Mouse (Mus musculus): ENCODE data around the gene Vwa2.

Gene Vwa2

GRCm38 (mm10) chr19:56908472-56909270, 34.6 kb downstream of the Vwa2 start:
- no peak for DNase-seq (ENCODE audit: low spot score)

GRCm38 (mm10) chr19:56910561-56910960, 36.5 kb downstream of the Vwa2 start:
- DNase-seq (ENCODE audit: low spot score) = no peak

DNA sequence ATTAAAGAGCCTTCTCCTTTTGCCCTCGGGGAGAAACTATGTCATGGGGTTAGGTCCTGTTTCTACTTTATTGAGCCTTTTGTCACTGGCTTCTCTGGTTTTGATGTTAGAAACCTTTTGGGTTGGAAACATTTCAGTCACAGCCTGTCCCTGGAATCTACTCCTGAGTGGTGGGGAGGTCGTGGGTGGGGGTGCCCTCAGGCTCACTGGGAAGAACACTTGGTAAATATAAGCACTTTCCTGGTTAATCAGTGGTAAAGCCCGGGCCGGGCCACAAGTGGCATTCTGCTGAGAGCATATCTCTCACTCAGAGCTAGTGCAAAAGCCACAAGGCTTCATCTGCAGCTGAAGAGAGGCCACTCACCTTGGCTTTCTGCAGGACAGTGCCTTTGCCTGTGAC, 39.7 kb downstream of the Vwa2 start:
- DNase-seq (ENCODE audit: low spot score) = no peak

- DNase-seq (ENCODE audit: low spot score) = no peak
Observed at GRCm38 (mm10) chr19:56914658-56915057, 40.6 kb downstream of the Vwa2 start.

- peak; percentile 87 for DNase-seq (ENCODE audit: low spot score)
Observed at GRCm38 (mm10) chr19:56915084-56915483, 41.0 kb downstream of the Vwa2 start.

DNA sequence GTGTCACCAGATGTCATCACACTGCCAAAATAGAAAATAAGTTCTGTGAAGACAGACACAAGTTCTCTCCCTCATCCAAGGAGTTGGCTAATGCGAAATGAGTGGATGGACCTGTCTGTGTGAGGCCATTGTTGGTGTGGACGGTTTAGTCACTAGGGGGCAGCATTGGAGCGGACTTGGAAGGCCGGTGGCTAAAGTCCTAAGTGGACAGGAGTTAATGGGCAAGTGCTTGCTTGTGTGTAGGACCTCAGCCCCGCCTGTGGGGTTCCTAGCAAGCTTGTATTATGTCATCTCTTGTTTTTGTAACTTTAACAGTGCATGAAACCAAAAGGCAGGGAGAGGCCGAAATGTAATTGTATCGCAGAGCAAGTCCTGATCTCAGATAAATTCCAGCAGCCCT, 45.6 kb downstream of the Vwa2 start:
- DNase-seq (ENCODE audit: low spot score) = peak; percentile 92

GRCm38 (mm10) chr19:56920232-56920631, 46.2 kb downstream of the Vwa2 start:
- DNase-seq (ENCODE audit: low spot score) = no peak

- DNase-seq (ENCODE audit: low spot score) = no peak
Observed at GRCm38 (mm10) chr19:56921744-56922143, 47.7 kb downstream of the Vwa2 start.

GRCm38 (mm10) chr19:56929392-56929791, 55.3 kb downstream of the Vwa2 start:
- no peak for DNase-seq (ENCODE audit: low spot score)

GRCm38 (mm10) chr19:56930029-56930428, 56.0 kb downstream of the Vwa2 start:
- DNase-seq (ENCODE audit: low spot score) = no peak

GRCm38 (mm10) chr19:56933800-56934199, 59.8 kb downstream of the Vwa2 start:
- no peak for DNase-seq (ENCODE audit: low spot score)

DNA sequence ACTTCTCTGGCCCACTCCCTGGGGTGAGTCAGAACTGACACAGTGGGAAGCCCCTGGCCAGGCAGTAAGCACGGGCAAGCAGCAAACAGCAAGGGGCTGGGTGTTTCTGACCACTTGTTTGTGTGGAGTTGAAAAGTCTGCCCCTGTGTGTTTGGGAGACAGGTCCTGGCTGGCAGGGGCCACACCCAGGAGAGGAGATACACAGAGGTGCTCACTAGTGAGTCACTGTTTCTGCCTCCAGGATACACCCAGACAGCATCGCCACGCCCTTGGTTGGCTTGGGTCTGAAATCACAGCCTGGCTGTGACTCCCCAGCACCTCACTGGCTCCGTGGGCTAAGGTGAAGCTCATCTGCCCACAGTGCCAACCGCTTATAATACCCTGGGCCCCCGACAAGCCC, 61.1 kb downstream of the Vwa2 start:
- no peak for DNase-seq (ENCODE audit: low spot score)

DNA sequence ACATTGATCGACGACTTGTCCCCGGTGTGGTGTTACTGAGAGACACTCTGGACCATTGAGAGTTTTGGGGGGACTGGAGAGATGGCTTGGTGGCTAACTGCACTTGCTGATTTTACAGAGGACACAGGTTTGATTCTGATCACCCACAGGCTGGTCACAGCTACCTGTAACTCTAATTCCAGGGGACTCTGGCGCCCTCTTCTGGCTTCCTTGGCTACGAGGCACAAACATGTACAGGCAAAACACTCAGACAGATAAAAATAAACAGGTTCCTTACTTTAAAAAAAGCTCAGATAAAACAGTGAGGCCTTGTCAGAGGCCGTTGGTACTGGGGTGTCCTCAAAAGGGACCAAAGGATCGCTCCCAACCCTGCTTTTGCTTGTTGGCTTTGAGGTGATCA, 61.7 kb downstream of the Vwa2 start:
- no peak for DNase-seq (ENCODE audit: low spot score)

DNA sequence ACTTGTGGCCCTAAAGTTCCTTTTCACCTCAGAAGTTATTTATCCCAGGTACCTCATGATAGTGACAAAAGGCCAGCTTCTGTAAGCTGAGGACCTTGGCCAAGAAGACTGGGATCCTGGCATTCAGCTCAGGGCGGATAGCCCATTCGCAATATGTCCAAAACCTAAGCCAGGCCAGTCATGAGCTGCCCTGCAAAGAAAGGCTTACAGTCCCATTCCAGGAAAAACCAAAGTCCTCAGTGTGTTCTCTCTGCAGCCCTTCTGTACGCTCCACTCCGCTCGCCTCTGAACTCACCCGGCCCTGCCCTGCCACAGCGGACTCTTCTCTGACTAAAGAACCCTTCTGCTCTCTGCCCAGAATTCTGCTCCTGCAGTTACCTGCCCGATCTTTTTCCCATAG, 62.2 kb downstream of the Vwa2 start:
- DNase-seq (ENCODE audit: low spot score) = no peak

- DNase-seq (ENCODE audit: low spot score) = no peak
Observed at GRCm38 (mm10) chr19:56937911-56938310, 63.9 kb downstream of the Vwa2 start.

DNA sequence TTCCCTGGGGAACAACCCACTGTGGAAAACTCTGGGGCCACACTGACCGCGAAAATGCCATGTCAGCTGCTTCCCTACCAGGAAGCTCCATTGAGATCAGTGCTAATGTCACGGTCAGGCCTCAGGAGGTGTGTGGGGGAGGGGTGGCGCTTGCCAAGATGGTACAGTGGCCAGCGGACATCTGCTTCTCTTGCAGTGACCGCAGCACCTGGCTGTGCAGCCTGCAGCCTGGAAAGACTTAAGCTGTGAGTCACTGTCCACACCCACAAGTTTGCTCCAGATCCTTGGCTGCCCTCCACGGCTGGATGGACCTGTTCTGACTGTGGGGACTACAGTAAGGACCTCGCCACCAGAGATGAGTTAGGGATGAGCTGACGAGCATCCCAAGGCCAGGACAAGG, 65.8 kb downstream of the Vwa2 start:
- DNase-seq (ENCODE audit: low spot score) = no peak

- no peak for DNase-seq (ENCODE audit: low spot score)
Observed at GRCm38 (mm10) chr19:56940507-56940906, 66.5 kb downstream of the Vwa2 start.

GRCm38 (mm10) chr19:56942216-56942615, 68.2 kb downstream of the Vwa2 start:
- no peak for DNase-seq (ENCODE audit: low spot score)

- no peak for DNase-seq (ENCODE audit: low spot score)
Observed at GRCm38 (mm10) chr19:56944211-56944610, 70.2 kb downstream of the Vwa2 start.

GRCm38 (mm10) chr19:56944826-56945225, 70.8 kb downstream of the Vwa2 start:
- no peak for DNase-seq (ENCODE audit: low spot score)

DNA sequence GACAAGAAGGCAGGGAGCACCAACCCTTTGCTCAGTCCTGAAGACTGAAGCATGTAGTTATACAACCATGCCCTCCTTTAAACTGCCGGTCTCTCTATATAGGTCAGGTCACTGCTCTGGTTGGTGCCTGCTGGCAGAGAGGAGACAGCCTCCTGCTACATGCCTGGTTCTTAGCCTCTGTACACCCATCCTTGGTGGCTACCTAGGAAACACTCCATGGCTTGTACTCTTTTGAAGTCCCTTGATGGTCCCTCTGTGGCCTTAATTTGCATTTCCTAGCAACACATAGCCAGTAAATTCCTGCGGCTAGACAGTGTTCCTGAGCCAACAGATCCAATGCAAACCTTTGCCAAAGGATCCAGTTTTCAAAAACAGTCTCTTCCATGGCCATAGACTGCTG, 71.6 kb downstream of the Vwa2 start:
- no peak for DNase-seq (ENCODE audit: low spot score)

DNA sequence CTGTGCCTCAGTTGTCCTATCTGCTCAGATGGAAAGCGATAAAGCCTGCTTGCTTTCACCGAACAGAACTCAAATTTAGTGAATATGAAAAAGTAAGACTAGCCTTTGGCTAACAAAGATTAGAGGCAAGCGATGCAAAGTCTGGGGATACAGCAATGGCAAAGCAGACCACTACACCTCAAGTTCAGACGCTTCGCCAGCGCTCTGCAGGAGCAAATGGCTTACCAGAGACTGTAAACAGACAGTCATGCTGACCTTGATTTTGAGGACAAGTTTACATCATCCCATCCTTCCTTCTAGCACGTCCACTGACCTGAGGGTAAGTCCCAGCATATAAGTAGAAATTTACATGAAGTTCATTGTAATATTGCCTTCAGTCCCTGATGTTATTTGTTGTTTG, 72.2 kb downstream of the Vwa2 start:
- DNase-seq (ENCODE audit: low spot score) = no peak

- DNase-seq (ENCODE audit: low spot score) = no peak
Observed at GRCm38 (mm10) chr19:56946727-56947126, 72.7 kb downstream of the Vwa2 start.

DNA sequence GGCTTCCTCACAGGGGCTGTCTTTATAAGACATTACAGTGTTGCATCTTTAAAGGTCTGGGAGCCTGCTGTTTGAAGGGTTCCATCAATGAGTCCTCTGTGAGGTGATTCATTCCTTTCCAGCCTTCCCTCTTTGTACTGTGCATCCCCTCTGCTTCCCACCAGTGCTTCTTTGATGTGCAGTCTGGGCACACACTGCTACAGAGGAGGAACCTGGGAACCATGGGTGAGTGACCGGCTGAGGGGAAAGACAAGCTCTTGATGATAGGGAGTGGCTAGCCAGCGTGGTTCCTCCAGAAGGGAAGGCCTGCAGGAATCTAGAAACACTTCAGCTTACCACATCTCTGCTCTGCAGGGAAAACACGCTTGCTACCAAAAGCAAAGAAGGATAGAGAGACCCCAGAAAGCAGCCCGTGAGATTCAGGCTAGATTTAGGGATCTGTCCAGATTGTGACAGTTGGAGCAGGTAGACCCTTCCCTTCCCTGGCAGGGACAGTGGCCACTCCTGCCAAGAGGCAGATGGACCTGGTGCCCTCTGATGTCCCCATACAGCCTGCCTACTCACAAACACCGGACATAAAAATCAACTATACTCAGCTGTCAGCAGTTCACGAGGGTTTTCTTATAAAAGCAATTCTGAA, 74.0 kb downstream of the Vwa2 start:
- DNase-seq (ENCODE audit: low spot score) = no peak
